Mouse (Mus musculus): ENCODE results near the gene Glg1. TPM values are rescaled to one million over a fixed set of nuclear protein-coding genes. Genes with fewer than 3 reads are reported as not detected.
A peak's percentile ranks its signal among the peaks of the same experiment; 100 is the strongest.
"Not testable (repeated sequence)": the region's sequence is repeated elsewhere in the genome, so short reads cannot be mapped to it uniquely, and the experiment has no call there.

Gene Glg1
- total and polyA plus RNA-seq, 3 experiments: 15.9 to 37.2 (median 34.3) TPM

DNA sequence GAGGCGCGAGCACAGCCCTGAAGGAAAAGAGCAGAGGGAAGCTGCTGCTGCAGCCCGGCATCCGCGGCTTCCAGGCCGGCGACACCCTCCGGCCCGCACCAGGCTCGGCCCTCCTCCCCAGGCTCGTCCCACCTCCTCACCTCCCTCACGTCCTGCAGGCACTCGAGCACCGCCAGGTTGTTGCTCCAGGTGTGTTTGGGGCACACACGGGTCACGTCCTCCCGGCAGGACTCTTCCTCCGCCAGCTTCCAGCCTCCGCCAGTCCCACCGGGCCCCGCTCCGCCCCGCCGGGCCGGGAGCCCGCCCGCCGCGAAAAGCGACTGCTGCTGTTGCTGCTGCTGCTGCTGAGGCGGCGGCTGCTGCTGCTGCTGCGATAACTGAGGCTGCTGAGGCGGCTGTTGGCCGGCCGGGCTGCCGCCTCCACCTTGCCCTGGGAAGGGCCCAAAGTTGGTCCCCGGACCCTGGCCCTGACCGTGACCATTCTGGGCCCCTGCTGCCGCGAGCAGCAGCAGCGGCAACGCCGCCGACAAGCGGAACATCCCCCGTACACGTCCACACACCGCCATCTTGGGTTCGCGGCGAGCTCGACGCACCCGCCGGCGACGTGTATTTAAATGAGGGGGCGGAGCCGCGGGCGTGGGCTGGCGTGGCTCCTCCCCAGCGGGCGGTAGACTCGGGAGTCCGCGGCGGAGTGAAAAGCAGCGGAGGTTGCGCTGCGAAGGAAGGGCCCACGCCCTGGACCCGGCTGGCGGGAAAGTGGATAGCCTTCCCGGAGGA, at the start of gene Glg1 (continued):
- TF ChIP-seq JUND (IDR thresholded peaks at IDR 0.05; ENCODE audit: low read depth, low read length): no peak
- no peak for TF ChIP-seq RCOR1 (IDR thresholded peaks at IDR 0.05; ENCODE audit: low read depth, low read length)
- TF ChIP-seq TCF12 (IDR thresholded peaks at IDR 0.05; ENCODE audit: low read depth, low read length): peak; percentile 64
- peak; percentile 82; the same call in 1 of the 2 replicates for TF ChIP-seq POLR2AphosphoS2 (IDR thresholded peaks at IDR 0.05; ENCODE audit: low read length)
- no peak; the same call in 1 of the 2 replicates for TF ChIP-seq ZC3H11A (IDR thresholded peaks at IDR 0.05; ENCODE audit: low read depth, low read length)

DNA sequence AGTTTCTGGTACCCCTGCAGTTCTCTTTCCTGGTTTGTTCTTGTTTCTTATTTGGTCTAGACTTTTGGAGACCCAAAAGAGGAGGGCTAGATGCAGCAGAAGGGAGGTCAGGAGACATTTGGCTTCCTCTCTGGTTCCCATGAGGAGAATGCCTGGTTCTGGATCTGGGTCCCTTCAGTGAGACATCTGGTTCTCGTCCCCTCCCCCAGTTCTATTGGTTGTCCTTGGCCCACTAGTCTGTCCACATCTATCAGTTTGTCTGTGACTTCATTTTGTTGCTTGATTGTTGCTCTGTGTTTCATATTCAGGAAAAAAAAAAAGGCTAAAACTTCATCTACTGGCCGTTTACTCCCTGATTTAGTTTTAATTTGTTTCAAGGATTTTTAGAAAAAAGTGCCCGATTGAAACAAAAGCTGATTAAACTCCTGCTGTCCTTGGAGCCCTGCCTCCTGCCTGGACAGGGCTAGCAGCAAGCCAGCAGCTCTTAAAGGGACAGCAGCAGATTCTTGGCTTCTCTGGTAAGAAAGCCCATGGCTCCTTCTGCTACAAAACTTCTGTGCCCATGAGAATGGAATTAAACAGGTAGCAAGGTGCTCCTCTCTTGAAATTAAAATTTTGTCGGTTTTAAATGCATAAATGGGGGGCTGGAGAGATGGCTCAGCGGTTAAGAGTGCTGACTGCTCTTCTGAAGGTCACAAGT, 46.2 kb upstream of the Glg1 start:
- Histone ChIP-seq H3K9ac (ENCODE audit: control insufficient read depth, low read depth, low read length, poor library complexity, severe bottlenecking) (no peak overlapping the region), H3K4me3 (ENCODE audit: control insufficient read depth in 1 of 2, insufficient read depth in 1 of 2, low read depth in 2 of 2, low read length in 2 of 2) (no peak overlapping the region), H3K79me2 (ENCODE audit: control insufficient read depth, insufficient read depth, low read length, poor library complexity) (no peaks in the 10 kb centered on the region), H3K27ac (ENCODE audit: control insufficient read depth, low read depth, low read length) (no peak overlapping the region), H3K4me1 (ENCODE audit: control insufficient read depth in 1 of 2, insufficient read depth in 2 of 2, low read length in 2 of 2) (peaks cover 0 to 3% of the 10 kb centered on the region in 2 experiments; a peak in 1 of 4 replicates), H3K27me3 (ENCODE audit: control insufficient read depth in 1 of 2, insufficient read depth in 2 of 2, low read length in 2 of 2) (no peaks in the 10 kb centered on the region), H3K9me3 (replicated peaks; ENCODE audit: insufficient read depth, low read length) (no peaks in the 10 kb centered on the region), H3K36me3 (ENCODE audit: control insufficient read depth in 1 of 2, insufficient read depth in 2 of 2, low read length in 2 of 2) (peaks cover 0 to 3% of the 10 kb centered on the region in 2 experiments; a peak in 1 of 4 replicates)
- TF ChIP-seq MEF2A (IDR thresholded peaks at IDR 0.05; ENCODE audit: extremely low read depth, insufficient replicate concordance, low read depth, low read length, poor library complexity, severe bottlenecking) (no peak), POLR2A (IDR thresholded peaks at IDR 0.05; ENCODE audit: control insufficient read depth in 1 of 2, insufficient read depth in 1 of 2, low read depth in 1 of 2, low read length in 2 of 2, poor library complexity in 1 of 2) (no peak), GATA1 (IDR thresholded peaks at IDR 0.05; ENCODE audit: low read depth, low read length) (no peak), TBP (IDR thresholded peaks at IDR 0.05; ENCODE audit: low read depth, low read length) (0 out of 2 replicates have a peak, but pooled peaks have one; percentile 22)
- DNase-seq (ENCODE audit: low read depth, low spot score): no peak

DNA sequence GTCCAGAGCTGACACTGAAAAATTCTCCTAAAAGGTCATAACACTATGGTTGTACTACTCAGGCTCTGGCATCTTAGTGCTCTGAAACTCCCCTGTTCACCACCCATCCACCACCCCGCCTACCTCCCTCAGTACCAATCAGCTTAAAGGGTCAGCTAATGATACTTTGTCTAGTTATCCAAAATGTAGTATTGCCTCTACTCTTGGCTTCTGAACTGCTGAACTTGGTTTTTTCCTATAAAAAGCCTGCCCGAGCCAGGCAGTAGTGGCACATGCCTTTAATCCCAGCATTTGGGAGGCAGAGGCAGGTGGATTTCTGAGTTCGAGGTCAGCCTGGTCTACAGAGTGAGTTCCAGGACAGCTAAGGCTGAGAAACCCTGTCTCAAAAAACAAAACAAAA, 45.3 kb upstream of the Glg1 start:
- H3K4me1 ChIP-seq (ENCODE audit: control insufficient read depth in 1 of 2, insufficient read depth in 2 of 2, low read length in 2 of 2): peaks cover 0 to 3% of the 10 kb centered on the region in 2 experiments; a peak in 1 of 4 replicates
- no peak for TF ChIP-seq EP300 (IDR thresholded peaks at IDR 0.05; ENCODE audit: low read depth in 1 of 2, low read length in 2 of 2)
- TF ChIP-seq POLR2A (IDR thresholded peaks at IDR 0.05; ENCODE audit: control insufficient read depth in 1 of 2, insufficient read depth in 1 of 2, low read depth in 1 of 2, low read length in 2 of 2, poor library complexity in 1 of 2): no peak
- no peak for TF ChIP-seq CHD2 (IDR thresholded peaks at IDR 0.05; ENCODE audit: low read length)
- TF ChIP-seq GATA1 (IDR thresholded peaks at IDR 0.05; ENCODE audit: low read depth, low read length): no peak
- TF ChIP-seq SMC3 (IDR thresholded peaks at IDR 0.05; ENCODE audit: low read depth, low read length): no peak
- TF ChIP-seq MAZ (IDR thresholded peaks at IDR 0.05; ENCODE audit: low read depth, low read length): no peak
- no peak for TF ChIP-seq USF2 (IDR thresholded peaks at IDR 0.05; ENCODE audit: borderline replicate concordance in 1 of 2, insufficient read depth in 1 of 2, low read depth in 1 of 2, low read length in 2 of 2)
- TF ChIP-seq SIN3A (IDR thresholded peaks at IDR 0.05; ENCODE audit: low read length): no peak
- no peak for TF ChIP-seq NELFE (IDR thresholded peaks at IDR 0.05; ENCODE audit: low read depth, low read length)
- TF ChIP-seq BHLHE40 (IDR thresholded peaks at IDR 0.05; ENCODE audit: borderline replicate concordance, low read depth, low read length): no peak
- TF ChIP-seq KAT2A (conservative IDR thresholded peaks at IDR 0.05; ENCODE audit: low read depth, low read length): no peak
- no peak for TF ChIP-seq ETS1 (IDR thresholded peaks at IDR 0.05; ENCODE audit: low read depth, low read length)
- TF ChIP-seq MEF2A (IDR thresholded peaks at IDR 0.05; ENCODE audit: extremely low read depth, insufficient replicate concordance, low read depth, low read length, poor library complexity, severe bottlenecking): no peak
- H3K27me3 ChIP-seq (ENCODE audit: control insufficient read depth in 1 of 2, insufficient read depth in 2 of 2, low read length in 2 of 2): no peaks in the 10 kb centered on the region
- H3K4me3 ChIP-seq (ENCODE audit: control insufficient read depth in 1 of 2, insufficient read depth in 1 of 2, low read depth in 2 of 2, low read length in 2 of 2): no peak overlapping the region
- peaks cover 0 to 3% of the 10 kb centered on the region in 2 experiments; a peak in 1 of 4 replicates for H3K36me3 ChIP-seq (ENCODE audit: control insufficient read depth in 1 of 2, insufficient read depth in 2 of 2, low read length in 2 of 2)
- H3K79me2 ChIP-seq (ENCODE audit: control insufficient read depth, insufficient read depth, low read length, poor library complexity): peaks cover 6% of the 10 kb centered on the region
- no peak for DNase-seq (ENCODE audit: low read depth, low spot score)
- H3K27ac ChIP-seq (ENCODE audit: control insufficient read depth, low read depth, low read length): no peak overlapping the region
- H3K9me3 ChIP-seq (replicated peaks; ENCODE audit: insufficient read depth, low read length): no peaks in the 10 kb centered on the region
- no peak overlapping the region for H3K9ac ChIP-seq (ENCODE audit: control insufficient read depth, low read depth, low read length, poor library complexity, severe bottlenecking)

DNA sequence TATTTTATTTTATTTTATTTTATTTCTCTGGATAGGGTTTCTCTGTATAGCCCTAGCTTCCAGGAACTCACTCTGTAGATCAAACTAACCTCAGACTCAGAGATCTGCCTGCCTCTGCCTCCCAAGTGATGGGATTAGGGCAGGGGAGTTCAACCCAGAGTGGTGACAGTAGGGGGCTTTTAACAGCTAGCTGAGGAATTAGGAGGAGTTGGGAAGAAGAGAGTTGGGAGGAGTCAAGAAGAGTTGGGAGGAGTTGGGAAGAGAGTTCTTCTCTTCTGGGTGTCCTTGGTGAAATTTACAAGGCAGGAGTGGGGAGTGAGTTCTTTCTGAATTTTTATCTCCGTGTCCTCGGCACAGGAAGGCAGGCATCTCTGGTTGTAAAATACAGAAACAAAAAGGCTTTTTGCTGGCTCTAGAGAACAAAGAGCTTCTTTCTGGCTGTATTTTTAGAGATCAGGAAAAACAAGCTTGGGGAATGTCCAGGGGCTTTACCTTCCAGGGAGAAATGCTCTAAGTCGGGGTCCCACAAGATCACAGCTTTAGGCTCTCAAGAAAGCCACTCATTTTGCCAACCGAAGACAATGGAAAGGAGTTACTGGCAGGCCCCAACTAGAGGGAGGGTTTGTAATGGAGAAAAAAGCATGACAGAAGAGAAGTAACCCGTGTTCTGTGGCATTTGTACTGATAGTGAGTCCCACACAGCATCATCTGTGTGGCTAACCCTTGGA, 44.2 kb upstream of the Glg1 start:
- not testable (repeated sequence) for H3K27me3 ChIP-seq (ENCODE audit: control insufficient read depth in 1 of 2, insufficient read depth in 2 of 2, low read length in 2 of 2); H3K9ac ChIP-seq (ENCODE audit: control insufficient read depth, low read depth, low read length, poor library complexity, severe bottlenecking); H3K36me3 ChIP-seq (ENCODE audit: control insufficient read depth in 1 of 2, insufficient read depth in 2 of 2, low read length in 2 of 2); H3K9me3 ChIP-seq (replicated peaks; ENCODE audit: insufficient read depth, low read length); DNase-seq (ENCODE audit: low read depth, low spot score); H3K27ac ChIP-seq (ENCODE audit: control insufficient read depth, low read depth, low read length); H3K4me1 ChIP-seq (ENCODE audit: control insufficient read depth in 1 of 2, insufficient read depth in 2 of 2, low read length in 2 of 2); H3K4me3 ChIP-seq (ENCODE audit: control insufficient read depth in 1 of 2, insufficient read depth in 1 of 2, low read depth in 2 of 2, low read length in 2 of 2)
- peaks cover 14% of the 10 kb centered on the region for H3K79me2 ChIP-seq (ENCODE audit: control insufficient read depth, insufficient read depth, low read length, poor library complexity)
